ENCODE assay signal across 8 mouse cellular contexts in genomic region chr9:48479838-48480410, GRCm38 (mm10). TPM values are rescaled to one million over a fixed set of nuclear protein-coding genes. Genes with fewer than 3 reads are reported as not detected.
DNase-seq lines count a peak whose midpoint lies in the region; ATAC-seq and TF ChIP-seq lines count a peak whose summit lies in the region.

No protein-coding gene starts in this region.

- no peak for TF ChIP-seq EP300 in ES-Bruce4 (IDR thresholded peaks at IDR 0.05; ENCODE audit: insufficient read depth, low read depth, low read length)

- TF ChIP-seq CTCF in ES-Bruce4 (IDR thresholded peaks at IDR 0.05; ENCODE audit: low read depth, low read length), result no peak

- peak overlapping the region; percentile 55 for H3K9ac ChIP-seq in ES-Bruce4 (ENCODE audit: low read depth, poor library complexity, severe bottlenecking)
- peak overlapping the region; percentile 80 for H3K9ac ChIP-seq in forebrain, embryonic 12.5 days
- peak overlapping the region; percentile 89 for H3K9ac ChIP-seq in liver, embryonic 11.5 days (ENCODE audit: low read depth, low read length)
- H3K9ac ChIP-seq in stomach, embryonic 15.5 days, result peak overlapping the region; percentile 52

- H3K36me3 ChIP-seq in heart, embryonic 10.5 days, result peaks cover 29% of the 10 kb centered on the region
- peaks cover 2% of the 10 kb centered on the region; the same call in 1 of the 2 replicates for H3K36me3 ChIP-seq in ES-Bruce4 (ENCODE audit: control insufficient read depth, insufficient read depth, low read length, poor library complexity, severe bottlenecking)
- H3K36me3 ChIP-seq in forebrain, embryonic 12.5 days (replicated peaks), result peaks cover 11% of the 10 kb centered on the region; the same call in 1 of the 2 replicates
- H3K36me3 ChIP-seq in liver, embryonic 11.5 days (ENCODE audit: control insufficient read depth, insufficient read depth, low read length), result peaks cover 2% of the 10 kb centered on the region; the same call in 1 of the 2 replicates
- H3K36me3 ChIP-seq in stomach, embryonic 15.5 days, result 0 out of 2 replicates have a peak, but pooled peaks cover under 1% of the 10 kb centered on the region

- H3K4me2 ChIP-seq in forebrain, embryonic 12.5 days, result peak overlapping the region; percentile 83
- H3K4me2 ChIP-seq in liver, embryonic 11.5 days, result peak overlapping the region; percentile 86
- peak overlapping the region; percentile 73 for H3K4me2 ChIP-seq in stomach, embryonic 15.5 days

- ATAC-seq in forebrain, embryonic 12.5 days (ENCODE audit: low FRiP score), result peak; percentile 80; the same call in 1 of the 2 replicates
- ATAC-seq in liver, embryonic 11.5 days (replicated peaks; ENCODE audit: low FRiP score), result peak; percentile 28
- ATAC-seq in stomach, embryonic 15.5 days (ENCODE audit: insufficient read depth, low FRiP score, low read depth), result peak; percentile 59; the same call in 1 of the 2 replicates

- no peak for DNase-seq in heart, embryonic 10.5 days (ENCODE audit: low spot score)
- DNase-seq in heart, adult 9 months (ENCODE audit: low spot score in 2 of 2), result no peak
- DNase-seq in liver, embryonic 11.5 days (ENCODE audit: low spot score), result no peak
- no peak for DNase-seq in frontal cortex, postnatal 14 days (ENCODE audit: low spot score in 2 of 2)
- DNase-seq in thymus, postnatal 10 days (ENCODE audit: low spot score in 2 of 2), result no peak

- WGBS in heart, embryonic 10.5 days, result 7% methylated on average over 25 of the region's 25 CpGs
- 6% methylated on average over 25 of the region's 25 CpGs for WGBS in forebrain, embryonic 12.5 days
- WGBS in liver, embryonic 11.5 days, result 5% methylated on average over 25 of the region's 25 CpGs
- 7% methylated on average over 25 of the region's 25 CpGs for WGBS in stomach, embryonic 15.5 days

- 0 out of 2 replicates have a peak, but pooled peaks cover 4% of the 10 kb centered on the region for H3K4me1 ChIP-seq in heart, embryonic 10.5 days
- no peaks in the 10 kb centered on the region for H3K4me1 ChIP-seq in ES-Bruce4 (ENCODE audit: control insufficient read depth, insufficient read depth, low read length)
- H3K4me1 ChIP-seq in forebrain, embryonic 12.5 days, result peaks cover 13% of the 10 kb centered on the region
- H3K4me1 ChIP-seq in liver, embryonic 11.5 days (replicated peaks; ENCODE audit: control insufficient read depth, insufficient read depth, low read length), result peaks cover 2% of the 10 kb centered on the region; the same call in 1 of the 2 replicates
- H3K4me1 ChIP-seq in stomach, embryonic 15.5 days, result peaks cover 4% of the 10 kb centered on the region; the same call in 1 of the 2 replicates

- H3K27ac ChIP-seq in heart, embryonic 10.5 days, result peak overlapping the region; percentile 92
- no peak overlapping the region for H3K27ac ChIP-seq in ES-Bruce4 (ENCODE audit: insufficient read depth, low read length)
- H3K27ac ChIP-seq in forebrain, embryonic 12.5 days, result no peak overlapping the region
- peak overlapping the region; percentile 56; the same call in 1 of the 2 replicates for H3K27ac ChIP-seq in liver, embryonic 11.5 days (ENCODE audit: low read depth, low read length)
- H3K27ac ChIP-seq in stomach, embryonic 15.5 days, result no peak overlapping the region

- no peaks in the 10 kb centered on the region for H3K27me3 ChIP-seq in heart, embryonic 10.5 days (ENCODE audit: insufficient read depth, poor library complexity, severe bottlenecking)
- no peaks in the 10 kb centered on the region for H3K27me3 ChIP-seq in ES-Bruce4 (ENCODE audit: control insufficient read depth, insufficient read depth, low read length, poor library complexity, severe bottlenecking)
- no peaks in the 10 kb centered on the region for H3K27me3 ChIP-seq in forebrain, embryonic 12.5 days
- H3K27me3 ChIP-seq in liver, embryonic 11.5 days (replicated peaks; ENCODE audit: control insufficient read depth, insufficient read depth, low read length), result no peaks in the 10 kb centered on the region
- H3K27me3 ChIP-seq in stomach, embryonic 15.5 days (replicated peaks), result no peaks in the 10 kb centered on the region

- TF ChIP-seq POLR2A in ES-Bruce4 (IDR thresholded peaks at IDR 0.05; ENCODE audit: insufficient read depth, low read length), result no peak

- H3K4me3 ChIP-seq in heart, embryonic 10.5 days, result peak overlapping the region; percentile 94
- peak overlapping the region; percentile 77 for H3K4me3 ChIP-seq in ES-Bruce4 (ENCODE audit: low read depth, low read length)
- peak overlapping the region; percentile 81 for H3K4me3 ChIP-seq in forebrain, embryonic 12.5 days (replicated peaks)
- H3K4me3 ChIP-seq in liver, embryonic 11.5 days (ENCODE audit: low read depth, low read length), result peak overlapping the region; percentile 84
- H3K4me3 ChIP-seq in stomach, embryonic 15.5 days (replicated peaks), result peak overlapping the region; percentile 78

- no peaks in the 10 kb centered on the region for H3K9me3 ChIP-seq in heart, embryonic 10.5 days
- no peaks in the 10 kb centered on the region for H3K9me3 ChIP-seq in ES-Bruce4 (replicated peaks; ENCODE audit: control insufficient read depth, insufficient read depth, low read length, poor library complexity, severe bottlenecking)
- no peaks in the 10 kb centered on the region for H3K9me3 ChIP-seq in forebrain, embryonic 12.5 days
- H3K9me3 ChIP-seq in liver, embryonic 11.5 days (ENCODE audit: control insufficient read depth, low read length), result no peaks in the 10 kb centered on the region
- H3K9me3 ChIP-seq in stomach, embryonic 15.5 days, result no peaks in the 10 kb centered on the region

RNA-seq across cellular contexts. Expression of gene Rexo2, which starts 0.5 kb away (rescaled TPM):
- 127 and 138 TPM in 2 replicates for polyA plus RNA-seq in heart, embryonic 10.5 days (2016; fragmentation: Nextera tagmentation; extraction: Ambion mirVana)
- 55.9 and 61.1 TPM in 2 replicates for polyA plus RNA-seq in ES-Bruce4 (2011; ENCODE audit: insufficient read depth, insufficient read length, low read depth, missing spikeins)
- 95.8 and 107 TPM in 2 replicates for polyA plus RNA-seq in forebrain, embryonic 12.5 days (2016; fragmentation: Nextera tagmentation; extraction: Ambion mirVana)
- polyA plus RNA-seq in liver, embryonic 11.5 days (2014; fragmentation: Nextera tagmentation; extraction: Ambion mirVana), result 173 TPM in 2 replicates
- polyA plus RNA-seq in stomach, embryonic 15.5 days (2015; fragmentation: Nextera tagmentation; extraction: Ambion mirVana), result 140 and 144 TPM in 2 replicates

RNA-seq across cellular contexts. Expression of gene Rbm7, which starts 15.2 kb away (rescaled TPM):
- 89.0 and 106 TPM in 2 replicates for polyA plus RNA-seq in heart, embryonic 10.5 days (2016; fragmentation: Nextera tagmentation; extraction: Ambion mirVana)
- polyA plus RNA-seq in ES-Bruce4 (2011; ENCODE audit: insufficient read depth, insufficient read length, low read depth, missing spikeins), result 60.7 and 61.6 TPM in 2 replicates
- polyA plus RNA-seq in forebrain, embryonic 12.5 days (2016; fragmentation: Nextera tagmentation; extraction: Ambion mirVana), result 109 and 111 TPM in 2 replicates
- polyA plus RNA-seq in liver, embryonic 11.5 days (2014; fragmentation: Nextera tagmentation; extraction: Ambion mirVana), result 110 and 121 TPM in 2 replicates
- polyA plus RNA-seq in stomach, embryonic 15.5 days (2015; fragmentation: Nextera tagmentation; extraction: Ambion mirVana), result 112 and 117 TPM in 2 replicates

RNA-seq across cellular contexts. Expression of gene Gm5617, which starts 15.3 kb away (rescaled TPM):
- 21.1 and 25.1 TPM in 2 replicates for polyA plus RNA-seq in heart, embryonic 10.5 days (2016; fragmentation: Nextera tagmentation; extraction: Ambion mirVana)
- 11.8 and 16.1 TPM in 2 replicates for polyA plus RNA-seq in ES-Bruce4 (2011; ENCODE audit: insufficient read depth, insufficient read length, low read depth, missing spikeins)
- polyA plus RNA-seq in forebrain, embryonic 12.5 days (2016; fragmentation: Nextera tagmentation; extraction: Ambion mirVana), result 37.0 and 39.1 TPM in 2 replicates
- polyA plus RNA-seq in liver, embryonic 11.5 days (2014; fragmentation: Nextera tagmentation; extraction: Ambion mirVana), result 22.0 and 29.8 TPM in 2 replicates
- polyA plus RNA-seq in stomach, embryonic 15.5 days (2015; fragmentation: Nextera tagmentation; extraction: Ambion mirVana), result 30.8 and 32.0 TPM in 2 replicates

Comparison
In these comparisons a context has a peak if more than half of its experiments do, and no peak if none do; other contexts are left out.
1. H3K27ac ChIP-seq: peak in heart, embryonic 10.5 days (single experiment) and liver, embryonic 11.5 days (single experiment); none in ES-Bruce4 (single experiment), forebrain, embryonic 12.5 days (single experiment) and stomach, embryonic 15.5 days (single experiment).
2. ATAC-seq: peak in every context shown above with its lines; median percentile 80 in forebrain, embryonic 12.5 days; 59 in stomach, embryonic 15.5 days; 28 in liver, embryonic 11.5 days.
3. Peak in every context shown above with its lines, with median percentiles within 50 percentile points of each other: H3K4me3 ChIP-seq, H3K9ac ChIP-seq and H3K4me2 ChIP-seq.